Mouse (Mus musculus) lung, postnatal 0 days (tissue): Measurements from ENCODE around the gene Ift52.

ENCODE experiments used
- CTCF ChIP-seq: IDR thresholded peaks from 2 replicates; pipeline ENCODE4 v1.5.1; 2016; ENCODE audit warnings: antibody characterized with exemption, mild to moderate bottlenecking
- EP300 ChIP-seq: IDR thresholded peaks from 2 replicates; pipeline ENCODE4 v1.6.1; 2016; ENCODE audit warnings: antibody characterized with exemption, mild to moderate bottlenecking, control low read depth

DNA sequence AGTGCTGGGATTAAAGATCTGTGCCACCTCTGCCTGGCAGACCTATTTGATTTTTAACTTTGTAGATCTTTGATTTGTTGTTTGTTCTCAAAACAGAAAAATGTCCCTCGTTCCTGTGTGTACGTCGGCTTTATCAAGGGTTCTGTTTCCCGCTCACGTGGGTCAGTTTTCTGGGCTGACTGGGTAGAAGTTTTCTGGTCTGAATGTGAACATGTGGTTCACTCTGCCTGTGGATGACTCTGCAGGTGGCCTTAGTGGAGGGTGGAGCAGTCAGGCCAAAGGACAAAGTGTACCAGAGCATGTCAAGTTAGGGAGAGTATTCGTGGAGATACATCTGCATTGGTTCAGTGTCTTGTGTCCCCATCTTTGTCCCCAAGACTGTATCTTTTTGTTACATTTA is 32.8 kb upstream of the Ift52 start:
- TF ChIP-seq CTCF (no peak), EP300 (no peak)
